Mouse (Mus musculus) ES-CJ7 (cell line): ENCODE results near the gene Elob.

ENCODE experiments used
- DNase-seq: peaks from one replicate; pipeline ENCODE4 v3.0.0; 2011; ENCODE audit warnings: low read depth, low spot score

Gene Elob

DNA sequence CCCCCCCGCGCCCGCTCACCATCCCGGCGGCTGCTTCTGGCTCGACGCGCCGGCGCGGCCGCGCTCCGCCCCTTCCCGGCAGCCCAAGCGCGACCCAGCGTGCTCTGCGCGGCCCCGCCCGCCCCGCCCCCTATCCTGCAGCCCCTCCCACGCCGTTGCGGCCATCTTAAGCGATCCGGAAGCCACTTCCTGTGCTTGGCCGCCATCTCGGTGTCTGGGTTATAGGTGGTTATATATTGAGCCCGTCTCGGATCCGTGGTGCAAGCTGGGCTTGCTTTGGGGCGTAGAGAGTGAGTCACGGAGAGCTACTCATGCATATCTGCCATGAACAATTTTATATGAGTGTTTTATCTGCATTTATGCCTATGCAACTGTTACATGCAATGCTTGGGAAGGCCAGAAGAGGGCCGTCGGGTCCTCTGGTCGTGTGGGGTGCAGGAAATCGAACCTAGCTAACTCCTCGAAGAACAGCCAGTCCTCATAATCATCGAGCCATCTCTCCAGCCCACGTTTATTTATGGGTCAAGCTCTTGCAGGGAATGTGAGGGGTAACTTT is at the start of gene Elob:
Elob (minus strand) TSS at position 73 of the 556 bp plus-strand sequence.
- peak; percentile 84 for DNase-seq

DNA sequence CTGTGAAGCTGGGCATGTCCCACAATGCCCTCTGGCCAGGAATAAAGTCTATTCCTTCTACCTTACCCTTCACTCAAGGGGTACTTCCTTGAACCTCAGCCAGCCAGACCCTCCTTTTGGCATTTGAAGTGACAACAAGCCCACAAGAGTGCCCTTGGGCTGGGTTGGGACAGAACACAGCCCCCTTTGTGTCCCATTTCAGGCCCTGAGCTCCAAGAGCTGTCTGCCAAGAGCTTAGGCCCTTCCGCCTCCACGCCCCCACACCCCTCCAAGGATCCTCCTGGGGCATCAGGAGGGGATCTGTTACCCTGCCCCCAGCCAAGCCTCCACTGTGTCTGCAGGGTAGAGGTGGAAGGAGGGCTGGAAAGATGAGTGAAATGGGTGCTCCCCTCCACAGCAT is 48.2 kb upstream of the Elob start:
- no peak for DNase-seq

GRCm38 (mm10) chr17:23876741-23877140 is 47.8 kb upstream of the Elob start:
- DNase-seq, result no peak

DNA sequence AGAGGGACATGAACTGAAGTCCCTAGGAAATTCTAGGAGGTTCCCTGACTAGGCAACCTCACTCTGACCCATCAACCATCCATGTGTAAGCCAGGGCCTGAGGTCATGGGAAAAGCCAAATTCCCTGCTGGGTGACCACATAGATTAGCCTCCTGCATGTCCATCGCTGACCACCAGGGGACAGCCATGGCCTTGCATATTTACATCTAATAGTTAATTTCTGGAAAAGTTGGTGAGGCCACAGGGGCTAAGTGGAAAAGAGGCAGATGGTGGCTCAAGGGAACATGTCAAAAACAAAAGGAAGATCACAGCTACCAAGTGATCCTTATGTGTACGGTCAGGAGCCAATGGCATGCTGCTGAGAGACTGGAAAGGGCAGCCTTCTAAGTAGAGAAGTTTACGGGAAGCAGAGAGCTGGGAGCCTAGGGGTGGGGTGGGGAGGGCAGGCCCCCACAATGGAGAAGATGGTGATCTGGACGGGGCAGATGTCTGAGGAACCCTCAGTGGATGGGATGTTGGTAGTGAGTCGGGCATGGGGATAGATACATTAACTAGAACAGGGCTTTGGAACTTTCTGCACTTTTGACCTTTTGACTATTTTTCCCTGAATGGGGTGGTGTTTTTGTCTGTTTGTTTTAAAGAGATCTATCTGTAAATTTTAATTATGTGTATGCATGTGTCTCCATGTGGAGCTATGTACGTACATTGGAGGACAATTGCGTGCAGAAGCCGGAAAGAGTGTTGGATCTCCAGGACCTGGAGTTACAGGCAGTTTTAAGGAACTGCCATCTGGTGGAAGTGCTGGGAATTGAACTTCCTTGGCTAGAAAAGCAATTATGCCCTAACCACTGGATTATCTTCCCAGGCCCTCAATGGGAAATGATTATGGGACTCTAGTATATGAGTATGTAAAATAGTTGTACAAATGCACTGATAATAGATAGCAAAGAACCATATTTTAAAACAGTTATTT is 45.2 kb upstream of the Elob start:
- peak; percentile 35 for DNase-seq

DNA sequence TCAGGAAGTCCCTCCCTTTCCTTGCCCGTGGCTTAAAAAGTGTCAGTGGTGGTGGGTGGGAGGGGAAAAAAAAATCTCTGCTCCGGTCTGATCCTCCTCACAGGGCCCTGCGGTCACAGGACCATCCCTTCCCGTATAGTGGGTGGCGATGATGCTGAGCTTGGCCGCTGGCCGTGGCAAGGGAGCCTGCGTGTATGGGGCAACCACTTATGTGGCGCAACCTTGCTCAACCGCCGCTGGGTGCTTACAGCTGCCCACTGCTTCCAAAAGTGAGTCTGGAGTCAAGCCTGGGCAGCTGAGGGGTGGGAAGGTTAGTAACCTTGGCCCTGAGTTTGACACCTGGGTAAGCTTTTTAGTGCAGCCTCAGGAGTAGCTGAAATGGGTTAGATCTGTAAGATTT is 39.6 kb upstream of the Elob start:
- no peak for DNase-seq

DNA sequence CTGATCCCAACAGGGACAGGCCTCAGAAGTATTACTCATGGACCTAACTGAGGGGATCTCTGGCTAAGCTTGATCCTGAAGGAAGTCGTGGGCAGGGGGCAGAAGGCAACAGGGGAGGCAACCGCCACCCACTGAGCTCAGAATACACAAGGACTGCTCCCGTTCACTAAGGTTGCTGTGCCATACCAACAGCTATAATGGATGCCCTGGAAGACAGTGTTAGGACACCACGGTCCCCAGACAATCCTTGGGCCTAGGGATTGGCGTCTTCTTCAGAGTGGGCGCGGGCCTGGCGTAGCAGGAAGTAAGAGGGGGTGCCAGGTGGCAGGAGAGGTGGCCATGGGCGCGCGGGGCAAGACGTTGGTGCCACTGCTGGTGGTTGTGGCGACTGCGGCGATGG is 38.8 kb upstream of the Elob start, which contains the start of gene Prss21:
Prss21 (plus strand) TSS at position 301 of the 400 bp plus-strand sequence.
- no peak for DNase-seq

- DNase-seq, result no peak
These were observed 34.0 kb upstream of the Elob start for GRCm38 (mm10) chr17:23862926-23863325.

DNA sequence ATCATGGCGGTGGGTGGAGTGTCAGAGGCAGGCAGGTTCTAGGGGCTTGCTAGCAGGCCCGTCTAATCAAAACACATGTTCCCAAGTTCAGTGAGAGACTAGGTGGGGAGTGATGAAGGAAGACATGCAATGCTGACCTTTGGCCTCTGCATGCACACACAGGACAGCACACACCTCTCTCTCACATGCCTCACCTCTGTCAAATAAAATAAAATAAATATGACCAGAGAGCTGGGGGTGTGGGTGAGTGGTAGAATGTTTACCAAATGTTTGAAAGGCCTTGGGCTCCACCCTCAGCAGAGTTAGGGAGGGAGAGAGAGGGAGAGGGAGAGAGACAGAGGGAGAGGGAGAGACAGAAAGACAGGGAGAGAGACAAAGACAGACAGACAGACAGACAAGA is 29.0 kb upstream of the Elob start:
- DNase-seq, result no peak

- no peak for DNase-seq
These were observed 28.3 kb upstream of the Elob start for GRCm38 (mm10) chr17:23857193-23857592.

DNA sequence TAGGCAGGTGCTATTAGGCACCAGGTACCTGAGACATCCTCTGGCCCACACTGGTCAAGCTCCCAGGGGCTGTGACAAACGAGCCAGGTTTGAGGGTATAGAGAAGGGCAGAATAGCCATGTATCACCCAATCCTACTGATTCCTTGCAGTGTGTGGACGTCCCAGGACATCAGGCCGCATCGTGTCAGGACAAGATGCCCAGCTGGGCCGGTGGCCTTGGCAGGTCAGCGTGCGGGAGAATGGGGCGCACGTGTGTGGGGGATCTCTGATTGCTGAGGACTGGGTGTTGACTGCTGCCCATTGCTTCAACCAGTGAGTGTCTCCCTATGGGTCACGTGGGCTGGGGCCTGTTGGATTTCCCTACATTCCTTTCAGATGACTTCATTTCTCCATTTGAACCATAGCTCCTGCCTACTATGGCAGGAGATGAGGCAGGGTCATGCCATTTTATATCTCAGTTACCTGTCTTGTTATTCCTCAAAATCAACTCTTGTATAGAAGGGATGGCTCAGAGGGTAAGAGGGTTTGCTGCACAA is 25.4 kb upstream of the Elob start:
- no peak for DNase-seq

GRCm38 (mm10) chr17:23853292-23853691 is 24.4 kb upstream of the Elob start:
- peak; percentile 50 for DNase-seq

DNA sequence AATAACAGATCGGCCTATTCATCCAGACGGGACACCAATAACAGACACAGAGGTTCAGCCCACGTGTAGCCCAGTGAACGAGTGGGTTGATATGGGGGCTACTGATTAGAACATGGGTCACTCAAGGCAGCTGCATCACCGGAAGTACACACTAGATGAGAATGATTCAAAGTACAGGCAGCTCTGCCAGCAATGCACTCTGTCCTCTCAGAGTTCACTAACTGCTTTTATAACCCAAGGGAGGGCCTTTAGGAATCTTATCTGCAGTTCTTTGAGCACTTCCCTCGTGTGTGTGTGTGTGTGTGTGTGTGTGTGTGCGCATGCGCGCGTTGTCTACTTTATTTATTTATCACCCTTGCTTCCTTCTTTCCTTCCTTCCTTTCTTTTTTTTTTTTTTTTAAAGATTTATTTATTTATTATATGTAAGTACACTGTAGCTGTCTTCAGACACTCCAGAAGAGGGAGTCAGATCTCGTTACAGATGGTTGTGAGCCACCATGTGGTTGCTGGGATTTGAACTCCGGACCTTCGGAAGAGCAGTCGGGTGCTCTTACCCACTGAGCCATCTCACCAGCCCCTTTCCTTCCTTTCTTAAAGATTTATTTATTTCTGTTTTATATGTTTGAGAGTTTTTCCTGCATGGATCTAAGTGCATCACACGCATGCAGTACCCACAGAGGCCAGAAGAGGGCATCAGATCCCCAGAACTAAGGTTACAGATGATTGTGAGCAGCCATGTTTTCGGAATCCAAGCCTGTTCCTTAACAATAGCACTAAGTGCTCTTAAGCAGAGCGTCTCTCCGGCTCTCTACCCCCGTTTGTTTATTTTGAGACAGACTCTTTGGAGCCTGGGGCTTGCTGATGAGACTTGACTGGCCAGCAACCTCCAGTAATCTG is 22.2 kb upstream of the Elob start:
- peak; percentile 83 for DNase-seq

GRCm38 (mm10) chr17:23850028-23850427 is 21.1 kb upstream of the Elob start:
- DNase-seq, result no peak

GRCm38 (mm10) chr17:23843812-23844273 is 14.9 kb upstream of the Elob start, which contains the start of the genes Prss32 and Prss41:
Gene Prss32 (plus strand): TSS chr17:23843855.
Gene Prss41 (minus strand): TSS chr17:23844172.
- DNase-seq, result peak; percentile 78

DNA sequence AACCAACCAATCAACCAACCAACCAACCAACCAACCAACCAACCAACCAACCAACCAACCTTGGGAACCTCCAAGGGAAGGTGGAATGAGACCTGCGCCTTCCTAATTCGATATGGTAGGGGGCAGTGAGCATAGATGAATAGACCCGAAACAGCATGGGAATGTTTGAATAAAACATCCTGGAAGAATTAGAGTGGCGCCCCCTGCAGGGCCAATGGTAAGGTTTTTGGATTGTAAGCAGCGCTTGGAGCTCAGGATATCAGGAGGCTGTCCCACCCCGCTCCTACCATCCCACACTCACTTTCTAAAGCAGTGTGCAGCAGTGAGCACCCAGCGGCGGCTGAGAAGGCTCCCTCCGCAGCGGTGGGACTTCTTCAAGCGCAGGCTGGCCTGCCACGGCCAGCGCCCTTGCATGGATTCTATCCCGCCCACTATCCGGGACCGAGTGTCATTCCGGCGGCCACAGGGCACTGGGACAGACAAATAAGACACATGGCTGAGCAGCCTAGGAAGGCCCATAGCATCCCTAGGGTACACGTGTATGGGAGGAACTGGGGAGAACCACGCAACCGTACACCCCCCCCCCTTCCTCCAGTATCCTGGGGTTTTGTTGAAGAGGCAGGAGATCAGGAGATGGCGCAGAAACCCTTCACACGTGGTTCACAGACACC is 14.3 kb upstream of the Elob start:
- DNase-seq, result peak; percentile 82

- DNase-seq, result peak; percentile 82
These were observed 12.2 kb upstream of the Elob start for GRCm38 (mm10) chr17:23841145-23841544.

DNA sequence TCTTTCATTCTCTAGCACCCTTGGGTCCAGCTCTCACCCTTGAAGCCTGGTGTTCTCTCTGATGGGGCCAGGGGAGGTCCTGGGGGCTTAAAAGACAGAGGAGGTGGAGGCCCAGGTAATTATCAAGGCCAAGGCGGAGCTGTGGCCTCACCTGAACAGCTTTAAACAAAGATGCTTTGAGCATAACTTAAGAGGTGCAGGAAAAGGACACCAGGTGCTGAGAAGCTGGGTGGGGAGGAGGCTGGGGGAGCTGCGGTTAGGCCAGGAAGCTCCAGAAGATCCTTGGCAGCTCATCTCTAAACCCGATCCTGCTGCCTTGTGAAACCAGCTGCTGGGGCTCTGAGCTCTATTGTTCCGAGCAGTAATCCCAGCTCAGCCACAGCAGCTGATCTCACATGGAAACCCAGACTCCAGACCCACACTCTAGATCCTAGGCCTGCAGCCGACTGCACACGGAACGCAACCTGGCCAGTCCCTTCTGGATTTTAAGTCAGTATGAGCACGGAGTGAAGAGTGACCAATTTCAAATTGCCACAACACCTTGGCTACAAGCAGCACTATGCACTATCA is 7.2 kb upstream of the Elob start, which contains the start of gene Prss33:
Prss33 (minus strand) TSS at position 51 of the 570 bp plus-strand sequence.
- no peak for DNase-seq

GRCm38 (mm10) chr17:23831201-23831600 is 2.3 kb upstream of the Elob start:
- DNase-seq, result no peak

- peak; percentile 83 for DNase-seq
These were observed 500 bp downstream of the Elob start for GRCm38 (mm10) chr17:23828271-23829001.

DNA sequence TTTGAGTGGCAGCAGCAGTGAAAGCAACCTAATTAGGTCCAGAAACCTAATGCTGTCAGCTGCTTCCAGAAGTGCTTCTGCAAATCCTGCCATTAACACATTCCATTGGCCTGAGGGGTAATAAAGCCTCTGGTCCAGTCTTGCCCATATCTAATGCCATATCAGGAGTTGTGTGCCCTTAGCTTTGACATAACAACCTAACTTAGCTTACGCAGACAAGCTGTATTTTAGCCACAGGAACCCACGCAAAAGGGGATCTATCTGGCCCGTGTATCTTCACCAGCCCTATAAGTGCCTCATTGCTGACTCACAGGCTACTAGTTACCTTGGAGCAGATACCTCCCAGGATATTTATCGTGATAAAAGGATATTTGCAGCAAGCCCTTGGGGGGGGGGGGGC is 3.3 kb downstream of the Elob start:
- DNase-seq, result no peak
